Mouse (Mus musculus) erythroid progenitor cell, adult 5-6 weeks (primary cell): ENCODE measurements around the gene Mindy1. TPM values are rescaled to one million over a fixed set of nuclear protein-coding genes. Genes with fewer than 3 reads are reported as not detected.
A peak's percentile ranks its signal among the peaks of the same experiment; 100 is the strongest.

Source experiments
- ATAC-seq: replicated peaks from 2 replicates; pipeline ENCODE4 v1.8.0; 2016; ENCODE audit warnings: moderate number of reproducible peaks, mild to moderate bottlenecking, moderate TSS enrichment, inconsistent platforms; ENCODE audit not compliant: poor library complexity, low FRiP score, severe bottlenecking
- total RNA-seq, 2 experiments: library from RNA; stranded (forward) in 1 of 2; stranded (reverse) in 1 of 2; fragments of 150-400 nt in 1 of 2; fragments of 186-747, 209-891 nt in 1 of 2; gene quantifications; 2 replicates each; pipeline versions ENCODE4 v1.2.3 to v1.2.4; 2015 to 2017; ENCODE audit warnings: low replicate concordance in 2 of 2

Gene Mindy1
- total RNA-seq, 2 experiments from 2014 or later = 36.1 to 38.6 TPM

DNA sequence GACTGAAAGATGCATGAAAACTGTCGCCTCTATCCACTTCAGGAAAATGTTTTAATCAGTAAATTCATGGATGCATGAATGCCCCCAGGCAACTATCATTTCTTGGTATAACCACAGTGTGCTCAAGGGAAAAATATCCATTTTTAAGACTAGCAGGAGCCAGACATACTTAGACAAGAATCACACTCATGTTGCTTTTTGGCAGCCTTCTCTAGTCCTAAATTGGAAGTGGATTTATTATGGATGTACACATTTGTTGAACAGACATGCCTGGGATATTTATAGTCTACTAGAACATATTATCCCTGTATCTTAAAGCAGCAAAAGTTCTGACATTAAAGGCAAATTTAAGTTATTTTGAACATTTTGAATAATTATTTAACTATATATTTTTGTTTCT lies 16.4 kb upstream of the Mindy1 start:
- ATAC-seq = no peak

DNA sequence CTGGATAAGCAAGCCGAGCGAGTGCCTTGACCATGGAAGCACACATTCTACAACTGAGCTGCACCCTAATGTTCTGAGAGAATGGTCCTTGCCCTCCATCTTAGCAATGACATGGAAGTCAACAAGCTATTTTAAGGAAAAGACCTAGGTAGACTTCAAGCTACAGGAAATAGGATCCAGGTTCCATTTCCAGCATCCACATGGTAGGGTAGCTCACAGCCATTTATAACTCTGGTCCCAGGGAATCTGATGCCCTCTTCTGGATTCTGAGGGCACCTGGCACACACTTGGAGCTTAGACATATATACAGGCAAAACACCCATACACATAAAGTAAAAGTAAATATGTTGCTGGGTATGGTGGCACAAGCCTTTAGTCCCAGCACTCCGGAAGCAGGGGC lies 15.1 kb upstream of the Mindy1 start:
- ATAC-seq = no peak

DNA sequence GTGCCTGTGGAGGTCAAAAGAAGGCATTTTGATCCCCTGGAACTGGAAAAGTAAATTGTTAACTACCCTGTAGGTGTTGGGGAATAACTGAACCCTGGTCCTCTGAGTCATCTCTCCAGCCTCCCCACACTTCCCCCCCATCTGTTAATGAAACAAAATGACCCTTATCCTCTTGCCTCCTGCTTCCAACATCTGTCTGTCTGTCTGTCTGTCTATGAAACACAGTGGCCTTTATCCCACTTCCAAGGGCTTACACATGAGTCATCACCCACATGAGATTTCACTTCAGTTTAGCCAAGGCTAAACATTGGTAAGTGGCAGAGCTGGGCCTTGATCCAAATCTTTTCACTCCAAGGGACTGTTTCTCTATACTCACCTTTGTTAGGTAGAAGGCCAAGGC lies 13.3 kb upstream of the Mindy1 start:
- ATAC-seq = no peak

DNA sequence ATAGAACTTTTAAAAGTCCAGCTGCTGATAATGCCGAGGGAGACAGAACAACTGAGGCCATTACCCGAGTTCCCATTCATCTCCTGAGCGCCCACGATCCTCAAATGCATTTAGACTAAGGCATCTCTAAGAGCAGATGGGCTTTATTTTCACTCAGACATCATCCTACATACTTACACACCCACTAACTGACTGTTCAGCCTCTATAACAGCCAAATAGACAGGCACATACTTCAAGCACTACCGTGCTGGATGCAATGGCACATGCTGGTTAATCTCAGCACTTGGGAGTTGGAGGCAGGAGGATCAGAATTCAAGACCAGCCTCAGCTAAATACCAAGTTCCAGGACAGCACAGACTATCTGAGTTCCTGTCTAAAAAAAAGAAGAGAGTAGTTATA lies 11.4 kb upstream of the Mindy1 start:
- ATAC-seq = no peak

DNA sequence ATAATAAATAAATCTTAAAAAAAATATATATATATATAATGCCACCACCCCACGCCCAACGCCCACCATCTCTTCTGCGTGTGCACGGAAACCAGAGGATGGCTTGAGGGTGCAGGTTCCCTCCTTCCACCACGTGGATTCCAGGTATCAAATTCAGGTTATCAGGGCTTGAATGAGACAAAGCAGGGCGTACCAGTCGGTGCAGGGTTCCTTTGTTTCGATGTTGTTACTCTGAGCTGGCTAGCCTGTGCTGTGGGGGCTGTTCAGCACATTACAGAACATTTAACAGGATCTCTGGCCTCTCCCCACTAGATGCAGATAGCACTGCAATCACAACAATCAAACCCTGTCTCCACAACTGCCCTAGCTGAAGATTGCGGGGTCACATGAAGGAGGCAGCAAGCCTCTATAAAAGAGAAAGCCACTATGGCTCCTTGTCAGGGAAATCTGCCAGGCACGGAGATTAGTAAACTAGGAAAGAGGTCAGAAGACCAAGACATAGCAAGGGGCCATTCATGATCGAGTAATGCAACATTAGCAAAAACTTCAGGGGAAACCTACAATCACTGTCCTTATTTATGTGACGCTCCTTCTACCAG lies 10.3 kb upstream of the Mindy1 start:
- no peak for ATAC-seq

DNA sequence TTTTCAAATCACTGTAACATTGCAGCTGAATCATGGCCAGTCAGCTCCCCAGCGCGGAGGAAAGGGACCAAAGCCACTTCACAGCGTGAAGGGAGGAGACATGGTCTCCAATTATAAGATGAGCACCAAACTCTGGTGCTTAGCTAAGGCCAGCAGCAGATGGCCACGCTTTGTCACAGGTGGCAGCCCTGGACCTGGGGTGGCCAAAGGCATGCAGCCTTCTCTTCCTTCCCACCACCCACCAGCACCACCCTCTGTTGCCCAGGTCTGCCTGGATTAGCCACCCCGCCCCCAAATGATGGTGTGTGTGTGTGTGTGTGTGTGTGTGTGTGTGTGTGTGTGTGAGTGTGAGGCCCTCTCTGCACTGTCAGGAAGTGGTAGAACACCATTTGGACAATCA lies 7.7 kb upstream of the Mindy1 start:
- no peak for ATAC-seq

DNA sequence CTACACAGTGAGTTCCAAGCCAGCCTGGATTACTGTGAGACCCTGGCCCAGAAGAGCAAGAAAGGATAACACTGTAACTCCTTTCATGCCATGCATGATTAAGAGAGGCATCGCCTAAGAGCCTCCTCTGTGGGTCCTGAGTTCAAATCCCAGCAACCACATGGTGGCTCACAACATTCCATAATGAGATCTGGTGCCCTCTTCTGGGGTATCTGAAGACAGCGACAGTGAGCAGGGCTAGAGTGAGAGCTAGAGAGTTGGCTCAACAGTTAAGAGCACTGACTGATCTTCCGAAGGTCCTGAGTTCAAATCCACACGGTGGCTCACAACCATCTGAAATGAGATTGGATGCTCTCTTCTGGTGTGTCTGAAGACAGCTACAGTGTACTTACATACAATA lies 6.7 kb upstream of the Mindy1 start:
- ATAC-seq = no peak

DNA sequence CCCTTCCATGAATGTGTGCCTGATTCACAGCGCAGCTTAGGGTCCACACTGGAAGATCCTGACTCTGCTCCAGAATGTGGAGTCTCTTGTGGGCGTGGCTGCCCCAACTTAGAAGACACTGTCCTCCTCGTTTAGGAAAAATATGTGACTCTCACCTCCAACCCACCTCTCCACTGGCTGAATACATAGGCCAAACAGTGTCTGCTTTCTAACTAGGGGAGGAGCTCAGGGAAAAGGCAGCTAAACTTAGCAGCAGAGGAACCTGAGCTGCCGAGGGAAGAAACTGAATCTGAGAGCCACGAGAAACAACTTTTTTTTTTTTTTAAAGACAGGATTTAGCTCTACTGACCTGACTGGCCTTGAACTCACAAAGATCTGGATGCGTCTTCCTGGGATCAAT lies 6.0 kb upstream of the Mindy1 start:
- no peak for ATAC-seq

DNA sequence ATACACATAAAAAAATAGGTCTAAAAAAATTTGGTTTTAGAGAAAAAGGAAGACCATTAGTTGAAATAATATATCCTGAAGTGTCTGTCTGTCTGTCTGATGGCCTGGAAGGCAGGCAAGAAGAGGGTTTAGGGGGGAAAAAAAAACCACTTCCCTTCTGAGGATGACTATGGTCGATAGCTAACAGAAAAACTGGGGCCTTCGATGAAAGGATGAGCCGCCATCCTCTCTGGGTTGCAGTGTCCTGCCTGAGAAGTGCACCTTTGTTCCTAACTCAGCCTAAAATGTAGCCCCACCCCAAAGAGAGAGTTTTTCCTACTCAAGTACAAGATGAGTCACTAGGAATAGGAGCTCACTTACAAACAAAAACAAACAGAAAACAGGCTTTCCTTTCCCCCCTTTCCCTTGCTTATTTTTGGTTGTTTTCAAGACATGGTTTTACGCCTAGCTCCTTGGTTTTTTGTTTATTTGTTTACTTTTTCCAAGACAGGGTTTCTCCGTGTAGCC lies 4.7 kb upstream of the Mindy1 start:
- ATAC-seq = no peak

DNA sequence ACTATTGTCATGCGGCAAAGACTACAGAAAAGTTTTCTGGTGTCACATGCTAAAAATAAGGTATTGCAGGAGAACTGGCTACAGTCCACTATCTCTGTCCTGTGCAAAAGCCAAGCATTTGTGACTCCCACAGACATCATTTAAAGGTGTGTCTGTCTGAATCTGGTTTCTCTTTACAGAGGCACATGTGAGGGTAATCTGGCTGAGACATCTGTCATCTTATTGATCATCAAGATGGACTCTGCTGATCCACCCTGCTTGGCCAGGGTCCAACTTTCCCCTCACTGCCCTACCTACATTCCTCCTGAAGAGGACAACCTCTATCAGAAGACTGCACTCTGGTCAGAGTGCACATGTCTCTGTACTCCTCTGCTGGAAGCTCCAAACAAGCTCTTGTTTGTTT lies 4.0 kb upstream of the Mindy1 start:
- ATAC-seq = no peak

DNA sequence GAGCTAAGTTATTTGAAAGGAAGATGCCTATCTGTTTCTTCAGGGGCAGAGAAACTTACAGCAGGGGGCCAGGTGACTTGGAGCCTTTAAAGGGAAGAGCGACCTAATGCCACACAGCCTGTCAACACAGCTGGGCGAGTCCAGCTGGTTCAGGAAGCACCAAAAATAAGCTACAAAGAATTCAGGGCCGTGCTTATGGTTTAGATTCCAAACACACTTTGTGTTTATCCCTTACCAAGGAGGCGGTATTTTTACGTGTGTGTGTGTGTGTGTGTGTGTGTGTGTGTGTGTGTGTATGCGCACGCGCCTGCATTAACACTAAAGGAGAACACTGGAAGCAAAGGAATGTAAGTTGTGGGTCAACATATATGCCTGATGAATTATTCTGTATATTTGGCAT lies 398 bp upstream of the Mindy1 start:
- ATAC-seq = no peak

DNA sequence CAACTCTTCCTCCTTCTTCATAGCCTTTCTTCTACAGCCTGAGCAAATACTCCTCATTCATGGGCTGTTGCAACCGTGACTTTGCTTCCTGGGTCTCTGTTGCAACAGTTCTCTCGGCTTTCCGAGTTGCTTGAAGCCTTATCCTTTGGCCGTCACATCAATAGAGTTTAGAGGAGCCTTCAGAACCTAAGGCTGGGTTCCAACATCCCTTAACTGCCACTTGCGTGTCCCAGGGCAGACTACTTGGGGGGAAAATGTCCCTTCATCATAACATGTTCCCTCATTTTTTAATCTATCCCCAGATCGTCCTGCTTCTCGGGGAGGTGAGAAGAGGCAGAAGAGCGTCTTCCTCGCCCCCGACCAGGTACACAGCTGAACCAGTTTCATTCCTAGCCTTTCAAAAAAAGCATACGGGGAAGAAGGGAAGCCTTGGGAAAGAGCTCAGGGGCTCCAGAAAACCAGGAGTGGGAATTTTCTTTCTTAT lies 1.3 kb downstream of the Mindy1 start:
- ATAC-seq = peak; percentile 35

DNA sequence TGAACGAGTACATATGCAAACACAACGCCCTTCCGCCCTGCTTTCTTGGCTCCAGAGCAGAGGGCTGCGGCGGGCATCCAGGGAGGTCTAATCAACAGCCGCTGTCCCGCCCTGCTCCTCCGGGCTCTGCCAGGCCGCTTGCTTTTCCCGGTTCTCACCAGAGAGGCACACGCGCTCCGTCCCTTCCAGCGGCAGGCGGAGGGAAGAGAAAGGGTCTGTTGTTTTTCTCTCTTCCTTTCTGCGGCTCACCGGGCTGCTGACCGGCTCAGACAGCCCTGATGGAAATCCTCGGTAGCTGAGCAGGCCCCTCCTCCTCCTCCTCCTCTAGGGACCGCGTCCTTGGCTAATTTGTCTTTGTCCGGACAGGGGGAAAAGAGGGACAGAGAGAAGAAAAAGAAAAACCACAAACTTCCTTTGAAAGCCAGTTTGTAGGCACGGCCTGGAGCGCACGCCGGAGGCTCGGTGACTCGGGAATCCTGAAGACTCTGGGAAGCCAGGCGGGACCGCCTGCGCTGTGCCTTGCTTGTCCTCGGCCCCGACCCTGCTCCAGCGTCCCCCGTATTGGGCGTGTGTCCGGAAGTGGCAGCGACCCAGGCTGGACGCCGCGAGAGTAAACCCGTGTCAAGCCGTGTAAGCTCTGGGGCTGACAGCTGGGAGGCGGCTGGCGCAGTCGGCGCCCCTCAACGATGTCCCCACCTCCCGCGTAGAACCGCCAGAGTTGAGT lies 1.9 kb downstream of the Mindy1 start:
- peak; percentile 73 for ATAC-seq

DNA sequence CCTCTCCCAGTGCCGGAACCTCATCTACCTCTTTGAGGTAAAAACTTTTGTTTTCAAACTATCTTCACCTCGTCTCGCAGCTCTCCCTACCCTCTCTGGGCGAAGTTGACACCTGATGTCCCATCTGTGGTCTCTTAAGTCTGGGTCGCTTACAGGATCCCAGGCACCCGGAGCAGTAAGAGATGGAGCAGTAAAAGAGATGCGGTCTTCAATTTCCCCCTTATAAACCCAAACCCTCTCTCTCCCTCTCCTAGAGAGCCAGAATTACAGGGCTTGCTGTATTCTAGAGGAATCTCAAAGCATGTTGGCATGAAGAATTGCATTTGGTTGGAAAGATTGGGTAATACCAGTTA lies 2.4 kb downstream of the Mindy1 start:
- 0 out of 2 replicates have a peak, but pooled peaks have one; percentile 3 for ATAC-seq

DNA sequence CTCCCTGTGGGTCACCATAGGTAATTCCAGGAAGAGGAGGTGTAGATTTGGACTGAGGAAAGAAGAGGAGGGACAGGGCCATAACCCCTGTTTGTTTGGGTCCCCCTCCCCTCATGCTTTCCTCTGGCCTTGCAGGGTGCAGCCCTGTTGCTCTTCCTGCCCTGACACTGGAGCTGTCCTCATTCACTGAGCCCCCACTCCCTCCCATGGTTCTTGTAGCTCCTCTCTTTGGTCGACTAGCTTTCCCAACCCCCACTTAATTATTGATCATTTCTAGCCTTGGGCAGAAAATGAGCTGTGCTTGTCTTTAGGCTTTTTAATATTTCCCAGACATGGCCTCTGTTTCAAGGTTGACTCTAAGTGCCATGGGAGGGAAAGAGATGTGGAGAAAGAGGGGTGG lies 2.9 kb downstream of the Mindy1 start:
- ATAC-seq = no peak

DNA sequence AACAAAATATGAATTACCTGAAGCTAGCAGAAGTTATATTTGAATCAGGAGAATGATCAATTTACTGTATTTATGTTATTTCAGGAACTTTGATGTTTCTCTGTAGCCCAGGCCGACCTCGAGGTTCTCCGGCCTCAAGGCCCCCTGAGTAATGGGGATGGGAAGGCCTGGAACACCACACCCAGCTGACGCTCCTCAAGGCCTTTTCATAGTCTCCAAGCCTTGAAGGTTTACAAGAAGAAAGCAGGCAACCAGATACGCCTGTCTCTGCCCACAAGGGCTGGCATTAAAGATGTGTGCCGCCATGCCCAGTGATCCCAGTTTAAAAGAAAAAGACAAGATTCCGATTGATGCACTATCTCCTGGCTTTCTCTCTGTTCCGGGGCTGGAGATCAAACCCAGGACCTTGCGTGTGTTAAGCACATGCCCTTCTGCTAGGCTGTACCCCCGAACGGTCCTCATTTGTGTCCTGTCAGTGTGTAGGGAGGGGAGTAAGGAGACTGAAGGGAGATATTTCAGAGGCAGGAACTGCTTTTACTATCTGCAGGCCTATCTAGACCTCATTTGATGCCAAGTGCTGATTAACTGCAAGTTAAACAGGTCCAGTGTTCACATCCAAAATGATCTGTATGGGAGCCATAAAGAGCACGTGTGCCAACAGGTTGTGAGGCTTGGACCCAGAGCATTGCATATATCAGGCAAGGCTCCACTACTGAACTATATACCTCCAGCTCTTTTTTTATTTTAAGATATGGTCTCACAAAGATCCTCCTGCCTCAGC lies 3.5 kb downstream of the Mindy1 start:
- ATAC-seq = no peak

DNA sequence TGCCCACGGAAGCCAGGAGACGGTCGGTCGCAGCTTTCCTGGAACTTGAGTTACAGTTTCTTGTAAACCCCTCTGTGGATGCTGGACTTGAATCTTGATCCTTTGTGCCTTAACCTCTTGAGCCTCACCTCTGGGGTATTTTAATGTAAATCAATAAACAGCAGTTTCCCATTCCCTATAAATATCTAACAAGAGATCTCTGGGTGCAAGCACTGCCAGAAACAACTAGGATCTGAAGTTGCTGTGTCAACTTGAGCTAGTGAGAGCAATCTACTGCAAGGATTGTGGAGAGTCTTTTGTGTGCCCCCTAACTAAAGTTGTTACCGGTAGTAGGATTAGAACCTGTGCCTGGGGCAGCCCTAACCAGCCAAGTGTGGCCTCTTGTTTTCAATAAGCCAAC lies 4.2 kb downstream of the Mindy1 start:
- no peak for ATAC-seq

DNA sequence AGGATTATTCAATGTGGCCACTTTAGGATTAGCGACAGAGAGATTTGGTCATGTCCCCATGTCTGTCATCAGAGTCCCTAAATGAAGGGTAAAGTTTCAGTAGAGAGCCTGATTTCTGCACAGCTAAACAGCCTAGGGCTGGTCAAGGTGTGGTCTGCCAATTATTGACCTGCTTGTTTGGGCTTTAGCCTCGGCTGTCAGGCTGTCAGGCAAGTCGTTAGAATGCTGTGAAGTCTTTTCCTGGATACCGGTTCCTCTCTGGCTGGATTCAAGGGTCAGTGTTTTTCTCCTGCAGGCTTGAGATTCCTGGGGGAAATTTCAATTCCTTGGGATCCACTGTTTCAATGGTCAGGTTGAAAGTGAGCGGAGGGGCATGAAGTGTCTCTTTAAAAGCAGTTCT lies 4.9 kb downstream of the Mindy1 start:
- no peak for ATAC-seq

DNA sequence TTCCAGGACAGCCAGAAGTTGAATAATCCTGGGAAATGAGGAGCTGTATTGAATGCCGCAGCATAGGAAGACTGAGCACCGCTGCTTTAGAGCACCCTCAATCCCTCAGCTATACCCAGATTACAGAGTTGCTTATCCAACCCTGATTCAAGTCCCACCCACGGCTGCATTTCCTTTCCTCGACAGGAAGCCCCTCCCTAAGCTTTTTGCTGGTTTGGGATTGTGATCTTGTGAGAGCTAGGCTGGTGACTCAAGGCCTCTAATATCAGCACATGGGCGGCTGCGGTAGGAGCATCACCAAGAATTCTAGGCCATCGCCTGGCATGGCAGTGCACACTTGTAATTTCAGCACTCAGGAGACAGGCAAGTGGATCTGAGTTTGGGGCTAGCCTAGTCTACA lies 5.4 kb downstream of the Mindy1 start:
- no peak for ATAC-seq

DNA sequence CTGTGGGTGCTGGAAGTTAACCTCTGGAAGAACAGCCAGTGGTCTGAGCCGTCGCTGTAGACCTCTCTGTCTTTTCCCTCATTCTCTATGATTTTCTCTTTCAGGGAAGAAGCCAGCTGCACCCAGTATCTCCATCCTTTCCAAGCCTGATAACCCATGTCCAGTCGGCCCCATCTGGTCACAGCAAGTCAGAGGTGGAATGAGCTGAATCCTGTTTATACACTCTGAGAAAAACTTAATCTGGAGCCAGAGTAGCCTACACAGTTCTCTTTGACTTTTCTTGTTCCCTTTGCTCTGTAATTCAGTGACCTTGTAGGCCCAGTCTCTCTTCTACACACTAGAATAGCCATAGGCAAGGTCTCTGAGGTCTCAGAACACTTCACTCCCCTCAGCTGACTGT lies 6.4 kb downstream of the Mindy1 start:
- ATAC-seq = no peak

DNA sequence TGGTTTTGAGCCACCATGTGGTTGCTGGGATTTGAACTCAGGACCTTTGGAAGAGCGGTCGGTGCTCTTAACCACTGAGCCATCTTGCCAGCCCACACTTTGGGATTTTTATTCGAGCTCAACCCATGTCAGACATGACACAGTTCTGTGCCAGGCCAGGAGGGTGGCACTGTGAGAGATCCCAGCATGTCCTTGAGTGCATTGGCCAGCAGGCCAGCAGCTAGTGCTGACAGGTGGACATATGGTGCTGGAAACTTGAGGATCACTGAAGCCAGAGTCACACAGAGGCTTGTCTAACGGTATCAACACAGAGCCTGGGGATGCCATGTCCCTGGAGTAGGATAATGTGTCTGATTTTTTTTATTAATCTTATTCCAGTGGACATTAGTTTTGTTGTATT lies 8.3 kb downstream of the Mindy1 start:
- no peak for ATAC-seq
